Mouse (Mus musculus): Measurements from ENCODE around the gene Olfr1311. TPM values are rescaled to one million over a fixed set of nuclear protein-coding genes. Genes with fewer than 3 reads are reported as not detected.
"Not testable (repeated sequence)": the region's sequence is repeated elsewhere in the genome, so short reads cannot be mapped to it uniquely, and the experiment has no call there.

Olfr1311 gene
- polyA plus RNA-seq (2014; fragmentation: Nextera tagmentation; extraction: Ambion mirVana) = not detected in 2 replicates

- WGBS = 92% methylated on average over 2 of the region's 2 CpGs
- Histone ChIP-seq H3K9ac (ENCODE audit: low read depth, low read length) (no peak within 1 kb of the TSS), H3K27ac (ENCODE audit: low read depth, low read length) (no peak within 1 kb of the TSS), H3K4me1 (replicated peaks; ENCODE audit: control insufficient read depth, insufficient read depth, low read length) (no peaks in the 10 kb centered on the region), H3K4me3 (ENCODE audit: low read depth, low read length) (no peak within 1 kb of the TSS), H3K4me2 (replicated peaks; ENCODE audit: low read depth, low read length) (no peak within 1 kb of the TSS), H3K27me3 (ENCODE audit: control insufficient read depth, insufficient read depth, low read length) (no peaks in the 10 kb centered on the region), H3K9me3 (ENCODE audit: control insufficient read depth, low read length) (no peaks in the 10 kb centered on the region), H3K36me3 (ENCODE audit: control insufficient read depth, insufficient read depth, low read length) (no peaks in the 10 kb centered on the region)
- DNase-seq (ENCODE audit: low spot score) = no peak
- ATAC-seq (ENCODE audit: low FRiP score) = no peak
Measured at GRCm38 (mm10) chr2:112024312-112024711, at the start of gene Olfr1311. Gene Olfr1311, minus strand, starts transcription at chr2:112024412.

DNA sequence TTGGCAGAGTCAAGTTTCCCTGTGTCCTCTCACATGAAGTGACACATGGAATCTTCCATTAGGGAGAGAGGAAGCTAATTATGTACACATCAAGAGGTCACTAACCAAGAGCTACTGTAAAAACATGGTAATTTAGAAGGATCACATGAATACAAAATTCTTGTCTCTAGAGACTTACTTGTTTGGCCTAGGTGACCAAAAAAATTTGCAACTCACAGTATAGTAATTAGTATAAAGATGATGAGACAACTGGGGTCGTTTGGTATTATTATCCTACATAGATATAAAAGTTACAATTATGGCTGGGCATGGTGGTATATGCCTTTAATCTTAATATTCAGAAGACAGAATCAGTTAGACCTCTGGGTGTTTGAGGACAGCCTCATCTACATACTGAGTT is 25.9 kb upstream of the Olfr1311 start, which contains the start of gene Olfr1312:
Gene Olfr1312, minus strand, starts transcription at position 101 of the 400 bp plus-strand sequence.
- H3K4me3 ChIP-seq (ENCODE audit: low read depth, low read length) = no peak within 1 kb of the TSS
- no peak within 1 kb of the TSS for H3K4me2 ChIP-seq (replicated peaks; ENCODE audit: low read depth, low read length)
- no peaks in the 10 kb centered on the region for H3K4me1 ChIP-seq (replicated peaks; ENCODE audit: control insufficient read depth, insufficient read depth, low read length)
- DNase-seq (ENCODE audit: low spot score) (no peak), ATAC-seq (ENCODE audit: low FRiP score) (no peak)
- H3K27me3 ChIP-seq (ENCODE audit: control insufficient read depth, insufficient read depth, low read length) = no peaks in the 10 kb centered on the region
- no peaks in the 10 kb centered on the region for H3K36me3 ChIP-seq (ENCODE audit: control insufficient read depth, insufficient read depth, low read length)
- 32% methylated on average over 1 of the region's 1 CpGs for WGBS
- no peak within 1 kb of the TSS for H3K27ac ChIP-seq (ENCODE audit: low read depth, low read length)
- H3K9me3 ChIP-seq (ENCODE audit: control insufficient read depth, low read length) = no peaks in the 10 kb centered on the region
- no peak within 1 kb of the TSS for H3K9ac ChIP-seq (ENCODE audit: low read depth, low read length)

DNA sequence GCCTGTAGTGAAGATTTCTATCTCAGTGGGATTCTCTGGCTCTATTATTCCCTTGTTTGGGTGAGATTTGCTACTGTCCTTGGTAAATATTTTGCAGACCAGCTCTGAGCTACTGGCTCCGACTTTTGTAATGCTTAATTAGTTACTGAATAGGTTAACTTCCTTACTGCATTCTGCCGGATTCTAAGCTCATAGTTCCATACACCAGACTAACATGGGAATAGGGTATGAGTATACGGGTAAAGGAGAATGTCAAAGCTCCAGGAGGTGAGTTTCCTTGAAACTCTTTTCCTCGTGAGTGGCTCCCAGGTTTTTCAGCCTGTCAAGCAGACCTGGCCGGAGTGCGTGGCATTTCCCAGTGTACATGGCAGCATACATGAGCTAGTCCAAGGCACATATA is 2.8 kb upstream of the Olfr1311 start:
- not testable (repeated sequence) for H3K9ac ChIP-seq (ENCODE audit: low read depth, low read length); H3K36me3 ChIP-seq (ENCODE audit: control insufficient read depth, insufficient read depth, low read length); H3K4me3 ChIP-seq (ENCODE audit: low read depth, low read length); ATAC-seq (ENCODE audit: low FRiP score); H3K27ac ChIP-seq (ENCODE audit: low read depth, low read length); DNase-seq (ENCODE audit: low spot score); H3K4me2 ChIP-seq (replicated peaks; ENCODE audit: low read depth, low read length); H3K27me3 ChIP-seq (ENCODE audit: control insufficient read depth, insufficient read depth, low read length); H3K4me1 ChIP-seq (replicated peaks; ENCODE audit: control insufficient read depth, insufficient read depth, low read length); H3K9me3 ChIP-seq (ENCODE audit: control insufficient read depth, low read length)
- WGBS = 45% methylated on average over 6 of the region's 6 CpGs

DNA sequence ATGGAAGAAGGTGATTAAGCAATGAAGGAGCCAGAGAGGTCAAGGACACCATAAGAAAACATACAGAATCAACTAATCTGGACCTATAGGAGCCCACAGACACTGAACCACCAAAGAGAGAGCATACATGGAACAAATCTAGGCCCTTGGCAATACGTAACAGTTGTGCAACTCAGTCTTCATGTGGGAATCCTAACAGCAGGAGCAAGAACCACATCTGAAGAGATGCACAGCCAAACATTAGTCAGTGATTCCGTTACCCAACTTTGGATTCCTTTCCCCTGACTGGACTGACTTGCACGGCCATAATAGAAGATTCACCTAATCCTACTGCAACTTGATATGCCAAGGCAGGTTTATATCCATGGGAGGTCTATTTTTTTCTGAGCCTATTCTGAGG is 9.3 kb downstream of the Olfr1311 start:
- Histone ChIP-seq H3K4me3 (ENCODE audit: low read depth, low read length) (no peak overlapping the region), H3K4me2 (replicated peaks; ENCODE audit: low read depth, low read length) (no peak overlapping the region), H3K9me3 (ENCODE audit: control insufficient read depth, low read length) (no peaks in the 10 kb centered on the region), H3K36me3 (ENCODE audit: control insufficient read depth, insufficient read depth, low read length) (no peaks in the 10 kb centered on the region), H3K9ac (ENCODE audit: low read depth, low read length) (no peak overlapping the region), H3K27ac (ENCODE audit: low read depth, low read length) (no peak overlapping the region), H3K4me1 (replicated peaks; ENCODE audit: control insufficient read depth, insufficient read depth, low read length) (no peaks in the 10 kb centered on the region), H3K27me3 (ENCODE audit: control insufficient read depth, insufficient read depth, low read length) (no peaks in the 10 kb centered on the region)
- 84% methylated on average over 3 of the region's 3 CpGs for WGBS
- DNase-seq (ENCODE audit: low spot score) (no peak), ATAC-seq (ENCODE audit: low FRiP score) (no peak)

GRCm38 (mm10) chr2:112012608-112013007 is 11.6 kb downstream of the Olfr1311 start, which contains the start of gene Olfr1310:
Gene Olfr1310, minus strand, starts transcription at chr2:112012708.
- ATAC-seq (ENCODE audit: low FRiP score) (no peak), DNase-seq (ENCODE audit: low spot score) (no peak)
- H3K4me1 ChIP-seq (replicated peaks; ENCODE audit: control insufficient read depth, insufficient read depth, low read length) = no peaks in the 10 kb centered on the region
- H3K27me3 ChIP-seq (ENCODE audit: control insufficient read depth, insufficient read depth, low read length) = no peaks in the 10 kb centered on the region
- no peaks in the 10 kb centered on the region for H3K9me3 ChIP-seq (ENCODE audit: control insufficient read depth, low read length)
- no peaks in the 10 kb centered on the region for H3K36me3 ChIP-seq (ENCODE audit: control insufficient read depth, insufficient read depth, low read length)
- H3K27ac ChIP-seq (ENCODE audit: low read depth, low read length) = no peak within 1 kb of the TSS
- no peak within 1 kb of the TSS for H3K4me2 ChIP-seq (replicated peaks; ENCODE audit: low read depth, low read length)
- H3K4me3 ChIP-seq (ENCODE audit: low read depth, low read length) = no peak within 1 kb of the TSS
- no peak within 1 kb of the TSS for H3K9ac ChIP-seq (ENCODE audit: low read depth, low read length)

GRCm38 (mm10) chr2:111990181-111990580 is 34.0 kb downstream of the Olfr1311 start, which contains the start of gene Olfr1309:
Gene Olfr1309, minus strand, starts transcription at chr2:111990281.
- H3K4me2 ChIP-seq (replicated peaks; ENCODE audit: low read depth, low read length) = no peak within 1 kb of the TSS
- no peaks in the 10 kb centered on the region for H3K9me3 ChIP-seq (ENCODE audit: control insufficient read depth, low read length)
- no peaks in the 10 kb centered on the region for H3K36me3 ChIP-seq (ENCODE audit: control insufficient read depth, insufficient read depth, low read length)
- H3K27me3 ChIP-seq (ENCODE audit: control insufficient read depth, insufficient read depth, low read length) = no peaks in the 10 kb centered on the region
- H3K4me3 ChIP-seq (ENCODE audit: low read depth, low read length) = no peak within 1 kb of the TSS
- no peak within 1 kb of the TSS for H3K27ac ChIP-seq (ENCODE audit: low read depth, low read length)
- DNase-seq (ENCODE audit: low spot score) (no peak), ATAC-seq (ENCODE audit: low FRiP score) (no peak)
- H3K4me1 ChIP-seq (replicated peaks; ENCODE audit: control insufficient read depth, insufficient read depth, low read length) = no peaks in the 10 kb centered on the region
- no peak within 1 kb of the TSS for H3K9ac ChIP-seq (ENCODE audit: low read depth, low read length)
- WGBS = 66% methylated on average over 1 of the region's 1 CpGs

Other genes starting within 250 kb of the Olfr1311 start
- not detected in 2 replicates for gene Olfr1302, start 247.0 kb downstream of the Olfr1311 start, polyA plus RNA-seq (2014; fragmentation: Nextera tagmentation; extraction: Ambion mirVana)
- gene Olfr1303, start 204.1 kb downstream of the Olfr1311 start, polyA plus RNA-seq (2014; fragmentation: Nextera tagmentation; extraction: Ambion mirVana) = not detected in 2 replicates
- gene Olfr1305, start 147.3 kb downstream of the Olfr1311 start, polyA plus RNA-seq (2014; fragmentation: Nextera tagmentation; extraction: Ambion mirVana) = not detected in 2 replicates
- gene Olfr1306, start 108.1 kb downstream of the Olfr1311 start, polyA plus RNA-seq (2014; fragmentation: Nextera tagmentation; extraction: Ambion mirVana) = not detected in 2 replicates
- gene Olfr1307, start 75.0 kb downstream of the Olfr1311 start, polyA plus RNA-seq (2014; fragmentation: Nextera tagmentation; extraction: Ambion mirVana) = not detected in 2 replicates
- gene Olfr1308, start 59.5 kb downstream of the Olfr1311 start, polyA plus RNA-seq (2014; fragmentation: Nextera tagmentation; extraction: Ambion mirVana) = not detected in 2 replicates
- gene Olfr1309, start 34.1 kb downstream of the Olfr1311 start, polyA plus RNA-seq (2014; fragmentation: Nextera tagmentation; extraction: Ambion mirVana) = not detected in 2 replicates
- gene Olfr1310, start 11.7 kb downstream of the Olfr1311 start, polyA plus RNA-seq (2014; fragmentation: Nextera tagmentation; extraction: Ambion mirVana) = not detected in 2 replicates
- gene Olfr1312, start 25.8 kb upstream of the Olfr1311 start, polyA plus RNA-seq (2014; fragmentation: Nextera tagmentation; extraction: Ambion mirVana) = not detected in 2 replicates
- not detected in 2 replicates for gene Olfr1313, start 53.4 kb upstream of the Olfr1311 start, polyA plus RNA-seq (2014; fragmentation: Nextera tagmentation; extraction: Ambion mirVana)
- not detected in 2 replicates for gene Olfr1314, start 72.4 kb upstream of the Olfr1311 start, polyA plus RNA-seq (2014; fragmentation: Nextera tagmentation; extraction: Ambion mirVana)
- not detected in 2 replicates for gene Olfr1315-ps1, start 91.0 kb upstream of the Olfr1311 start, polyA plus RNA-seq (2014; fragmentation: Nextera tagmentation; extraction: Ambion mirVana)
- not detected in 2 replicates for gene Olfr1316, start 110.6 kb upstream of the Olfr1311 start, polyA plus RNA-seq (2014; fragmentation: Nextera tagmentation; extraction: Ambion mirVana)
- gene Olfr1317, start 115.9 kb upstream of the Olfr1311 start, polyA plus RNA-seq (2014; fragmentation: Nextera tagmentation; extraction: Ambion mirVana) = not detected in 2 replicates
- gene Olfr1318, start 129.8 kb upstream of the Olfr1311 start, polyA plus RNA-seq (2014; fragmentation: Nextera tagmentation; extraction: Ambion mirVana) = not detected in 2 replicates
- gene Lpcat4, start 215.1 kb upstream of the Olfr1311 start, polyA plus RNA-seq (2014; fragmentation: Nextera tagmentation; extraction: Ambion mirVana) = 9.7 and 10.1 TPM in 2 replicates
- 0.05 and 0.07 TPM in 2 replicates for gene Nutm1, start 234.9 kb upstream of the Olfr1311 start, polyA plus RNA-seq (2014; fragmentation: Nextera tagmentation; extraction: Ambion mirVana)
- gene Nop10, start 237.5 kb upstream of the Olfr1311 start, polyA plus RNA-seq (2014; fragmentation: Nextera tagmentation; extraction: Ambion mirVana) = 148 and 163 TPM in 2 replicates
- gene Slc12a6, start 241.4 kb upstream of the Olfr1311 start, polyA plus RNA-seq (2014; fragmentation: Nextera tagmentation; extraction: Ambion mirVana) = 13.7 and 14.2 TPM in 2 replicates
- gene Gm21985, start 241.9 kb upstream of the Olfr1311 start, polyA plus RNA-seq (2014; fragmentation: Nextera tagmentation; extraction: Ambion mirVana) = not detected in 2 replicates

Data from hindbrain, embryonic 11.5 days (tissue).